Mouse (Mus musculus) C2C12 (cell line): ENCODE measurements around the gene Grik3.

Source experiments
- CTCF ChIP-seq: IDR thresholded peaks from one replicate; pipeline ENCODE4 v1.5.1; 2011; ENCODE audit not compliant: control insufficient read depth, insufficient read depth, insufficient read length
- FOSL1 ChIP-seq: IDR thresholded peaks from one replicate; pipeline ENCODE4 v1.8.0; 2011; ENCODE audit warnings: mild to moderate bottlenecking, low read length; ENCODE audit not compliant: poor library complexity, insufficient read depth, severe bottlenecking
- MAX ChIP-seq: IDR thresholded peaks from one replicate; pipeline ENCODE4 v1.6.1; 2011; ENCODE audit warnings: mild to moderate bottlenecking, control low read depth
- MYOG ChIP-seq: IDR thresholded peaks from one replicate; pipeline ENCODE4 v1.6.1; 2011; ENCODE audit not compliant: control insufficient read depth, insufficient read length; ENCODE audit errors: extremely low read depth

- TF ChIP-seq CTCF (no peak), MAX (no peak), MYOG (no peak), FOSL1 (no peak)
Observed at GRCm38 (mm10) chr4:125697626-125698025, 207.1 kb downstream of the Grik3 start.
